In genomic region chr11:106273311-106273684, GRCm38 (mm10) we compare ENCODE assay signal across 8 mouse cellular contexts. TPM values are rescaled to one million over a fixed set of nuclear protein-coding genes. Genes with fewer than 3 reads are reported as not detected.
A peak's percentile ranks its signal among the peaks of the same experiment; 100 is the strongest.
DNase-seq lines count a peak whose midpoint lies in the region; ATAC-seq and TF ChIP-seq lines count a peak whose summit lies in the region.

No protein-coding gene starts in this region.

- H3K4me3 ChIP-seq in heart, adult 2 months = peak overlapping the region; percentile 94
- H3K4me3 ChIP-seq in C2C12 (ENCODE audit: insufficient read depth, poor library complexity, severe bottlenecking) = peak overlapping the region; percentile 71
- H3K4me3 ChIP-seq in forebrain, embryonic 14.5 days (ENCODE audit: low read depth, low read length) = peak overlapping the region; percentile 96
- H3K4me3 ChIP-seq in liver, embryonic 15.5 days (replicated peaks) = peak overlapping the region; percentile 99

- H3K9me3 ChIP-seq in forebrain, embryonic 14.5 days (replicated peaks; ENCODE audit: control insufficient read depth, low read length) = no peaks in the 10 kb centered on the region
- no peaks in the 10 kb centered on the region for H3K9me3 ChIP-seq in liver, embryonic 15.5 days (replicated peaks)

- no peak for DNase-seq in heart, adult 2 months
- no peak for DNase-seq in heart, postnatal 14 days
- no peak for DNase-seq in forebrain, embryonic 14.5 days (ENCODE audit: low spot score)
- no peak for DNase-seq in ovary, adult 18-20 months (ENCODE audit: low spot score)
- no peak for DNase-seq in frontal cortex, postnatal 10 days (ENCODE audit: low spot score in 2 of 2)
- no peak for DNase-seq in yolk sac, embryonic 10.5 days (ENCODE audit: low spot score)

- TF ChIP-seq POLR2A in heart, adult 2 months (IDR thresholded peaks at IDR 0.05; ENCODE audit: insufficient read depth, low read depth, low read length) = no peak

- H3K79me2 ChIP-seq in heart, adult 2 months (replicated peaks; ENCODE audit: control insufficient read depth, insufficient read depth, low read length) = no peaks in the 10 kb centered on the region; the same call in 1 of the 2 replicates
- peaks cover 43% of the 10 kb centered on the region for H3K79me2 ChIP-seq in C2C12 (ENCODE audit: control insufficient read depth, insufficient read depth)

- peak overlapping the region; percentile 87 for H3K27ac ChIP-seq in heart, adult 2 months
- H3K27ac ChIP-seq in forebrain, embryonic 14.5 days (ENCODE audit: low read depth, low read length) = peak overlapping the region; percentile 33; the same call in 1 of the 2 replicates
- H3K27ac ChIP-seq in liver, embryonic 15.5 days (replicated peaks) = peak overlapping the region; percentile 85

- peak overlapping the region; percentile 64 for H3ac ChIP-seq in C2C12 (ENCODE audit: control insufficient read depth, insufficient read length, low read depth)

- TF ChIP-seq EP300 in heart, adult 2 months (IDR thresholded peaks at IDR 0.05; ENCODE audit: insufficient read depth, low read depth, low read length) = no peak

- no peaks in the 10 kb centered on the region for H3K27me3 ChIP-seq in heart, adult 2 months (ENCODE audit: control insufficient read depth, insufficient read depth, low read length)
- no peaks in the 10 kb centered on the region for H3K27me3 ChIP-seq in C2C12 (ENCODE audit: control insufficient read depth, insufficient read depth, insufficient read length)
- H3K27me3 ChIP-seq in forebrain, embryonic 14.5 days (replicated peaks; ENCODE audit: control insufficient read depth, insufficient read depth, low read length) = no peaks in the 10 kb centered on the region
- H3K27me3 ChIP-seq in liver, embryonic 15.5 days = no peaks in the 10 kb centered on the region; the same call in 1 of the 2 replicates

- H3K36me3 ChIP-seq in heart, adult 2 months (ENCODE audit: control insufficient read depth, insufficient read depth, low read length) = peaks cover 8% of the 10 kb centered on the region; the same call in 1 of the 2 replicates
- H3K36me3 ChIP-seq in C2C12 (ENCODE audit: control insufficient read depth, insufficient read depth) = peaks cover 5% of the 10 kb centered on the region
- H3K36me3 ChIP-seq in forebrain, embryonic 14.5 days (ENCODE audit: control insufficient read depth, insufficient read depth, low read length) = no peaks in the 10 kb centered on the region
- H3K36me3 ChIP-seq in liver, embryonic 15.5 days (replicated peaks) = peaks cover 4% of the 10 kb centered on the region; the same call in 1 of the 2 replicates

- peaks cover 30% of the 10 kb centered on the region for H3K79me3 ChIP-seq in C2C12 (ENCODE audit: low read depth)

- ATAC-seq in forebrain, embryonic 14.5 days = peak; percentile 27
- peak; percentile 8; the same call in 1 of the 2 replicates for ATAC-seq in liver, embryonic 15.5 days (ENCODE audit: insufficient read depth)

- H3K9ac ChIP-seq in heart, adult 2 months (ENCODE audit: low read depth, low read length) = peak overlapping the region; percentile 74
- peak overlapping the region; percentile 62 for H3K9ac ChIP-seq in forebrain, embryonic 14.5 days (ENCODE audit: low read length)
- H3K9ac ChIP-seq in liver, embryonic 15.5 days = peak overlapping the region; percentile 67

- 10% methylated on average over 16 of the region's 16 CpGs for WGBS in heart, adult 2 months
- 21% methylated on average over 16 of the region's 16 CpGs for WGBS in forebrain, embryonic 14.5 days
- WGBS in liver, embryonic 15.5 days (ENCODE audit: insufficient replicate concordance) = 6% methylated on average over 16 of the region's 16 CpGs

- no peak for TF ChIP-seq CTCF in heart, adult 2 months (IDR thresholded peaks at IDR 0.05)
- TF ChIP-seq CTCF in C2C12 (IDR thresholded peaks at IDR 0.05; ENCODE audit: control insufficient read depth, insufficient read depth, insufficient read length) = no peak

- peak overlapping the region; percentile 79 for H3K4me2 ChIP-seq in forebrain, embryonic 14.5 days (ENCODE audit: low read length)
- peak overlapping the region; percentile 92 for H3K4me2 ChIP-seq in liver, embryonic 15.5 days

- peaks cover 20% of the 10 kb centered on the region for H3K4me1 ChIP-seq in heart, adult 2 months (ENCODE audit: control insufficient read depth, insufficient read depth, low read length)
- H3K4me1 ChIP-seq in forebrain, embryonic 14.5 days (ENCODE audit: control insufficient read depth, insufficient read depth, low read length) = peaks cover 26% of the 10 kb centered on the region
- peaks cover 54% of the 10 kb centered on the region for H3K4me1 ChIP-seq in liver, embryonic 15.5 days (replicated peaks)

- intact Hi-C loops in heart, adult 2 months (cut with DNase I) = loop anchor here (2.0 to 10.0 kb wide), 3 partner anchors 56 to 512 kb away; partner anchors contain the start of genes Ccdc47, Cep95, Ddx42 and Ddx5
- intact Hi-C loops in heart, postnatal 14 days (cut with DNase I) = loop anchor here (5.0 kb wide), 1 partner anchor 56 kb away; the partner anchor contains the start of genes Ccdc47 and Ddx42

TF ChIP-seq in C2C12, 6 proteins besides CTCF, POLR2A, EP300 and RAD21:
- no peak for TF ChIP-seq FOSL1 (IDR thresholded peaks at IDR 0.05; ENCODE audit: insufficient read depth, low read length, poor library complexity, severe bottlenecking)
- TF ChIP-seq MAX (IDR thresholded peaks at IDR 0.05) = no peak
- TF ChIP-seq MYOG (IDR thresholded peaks at IDR 0.05; ENCODE audit: control insufficient read depth, extremely low read depth, insufficient read length) = no peak
TF ChIP-seq in C2C12: peak in this region for 0.

RNA-seq across cellular contexts. Expression of gene Smarcd2, which starts 0.5 kb away (rescaled TPM):
- total RNA-seq in heart, adult 2 months (2021) = 10 to 100 TPM; 16.6 to 17.2 TPM
- 39.2 and 49.2 TPM in 2 replicates for polyA plus RNA-seq in heart, adult 2 months (2012; rRNA removed)
- 10 to 100 TPM; 28.7 to 30.8 TPM for total RNA-seq in heart, postnatal 14 days (2021)
- 49.5 TPM for polyA plus RNA-seq in C2C12 (2012; fragmentation: generic; extraction: Trizol)
- 11.1 and 11.7 TPM in 2 replicates for polyA plus RNA-seq in forebrain, embryonic 14.5 days (2014; fragmentation: Nextera tagmentation; extraction: Ambion mirVana)
- polyA plus RNA-seq in liver, embryonic 15.5 days (2015; fragmentation: Nextera tagmentation; extraction: Ambion mirVana) = 26.7 and 26.8 TPM in 2 replicates

RNA-seq across cellular contexts. Expression of gene Tcam1, which starts 3.2 kb away (rescaled TPM):
- total RNA-seq in heart, adult 2 months (2021) = not detected
- polyA plus RNA-seq in heart, adult 2 months (2012; rRNA removed) = 0.10 TPM in 1 of 2 replicates, not detected in the other
- under 1 TPM in 1 of 2 experiments, not detected in 1; 0.07 TPM for total RNA-seq in heart, postnatal 14 days (2021)
- 0.15 TPM for polyA plus RNA-seq in C2C12 (2012; fragmentation: generic; extraction: Trizol)
- polyA plus RNA-seq in forebrain, embryonic 14.5 days (2014; fragmentation: Nextera tagmentation; extraction: Ambion mirVana) = 0.05 and 0.22 TPM in 2 replicates
- polyA plus RNA-seq in liver, embryonic 15.5 days (2015; fragmentation: Nextera tagmentation; extraction: Ambion mirVana) = 0.09 and 0.12 TPM in 2 replicates

RNA-seq across cellular contexts. Expression of gene Psmc5, which starts 17.3 kb away (rescaled TPM):
- 100 to 1,000 TPM in 1 of 2 experiments, 10 to 100 TPM in 1; 91.8 to 104 TPM for total RNA-seq in heart, adult 2 months (2021)
- polyA plus RNA-seq in heart, adult 2 months (2012; rRNA removed) = 54.5 and 83.5 TPM in 2 replicates
- total RNA-seq in heart, postnatal 14 days (2021) = 100 to 1,000 TPM in 1 of 2 experiments, 10 to 100 TPM in 1; 99.9 to 105 TPM
- 289 TPM for polyA plus RNA-seq in C2C12 (2012; fragmentation: generic; extraction: Trizol)
- 279 and 286 TPM in 2 replicates for polyA plus RNA-seq in forebrain, embryonic 14.5 days (2014; fragmentation: Nextera tagmentation; extraction: Ambion mirVana)
- 128 and 131 TPM in 2 replicates for polyA plus RNA-seq in liver, embryonic 15.5 days (2015; fragmentation: Nextera tagmentation; extraction: Ambion mirVana)

RNA-seq across cellular contexts. Expression of gene Ftsj3, which starts 17.4 kb away (rescaled TPM):
- total RNA-seq in heart, adult 2 months (2021) = 10 to 100 TPM; 20.2 to 21.6 TPM
- polyA plus RNA-seq in heart, adult 2 months (2012; rRNA removed) = 10.2 and 15.2 TPM in 2 replicates
- 10 to 100 TPM; 19.3 to 21.4 TPM for total RNA-seq in heart, postnatal 14 days (2021)
- 48.7 TPM for polyA plus RNA-seq in C2C12 (2012; fragmentation: generic; extraction: Trizol)
- 34.6 and 35.8 TPM in 2 replicates for polyA plus RNA-seq in forebrain, embryonic 14.5 days (2014; fragmentation: Nextera tagmentation; extraction: Ambion mirVana)
- polyA plus RNA-seq in liver, embryonic 15.5 days (2015; fragmentation: Nextera tagmentation; extraction: Ambion mirVana) = 30.2 and 30.4 TPM in 2 replicates

RNA-seq across cellular contexts. Expression of gene Gh, which starts 28.4 kb away (rescaled TPM):
- total RNA-seq in heart, adult 2 months (2021) = not detected
- polyA plus RNA-seq in heart, adult 2 months (2012; rRNA removed) = not detected in 2 replicates
- not detected for total RNA-seq in heart, postnatal 14 days (2021)
- not detected for polyA plus RNA-seq in C2C12 (2012; fragmentation: generic; extraction: Trizol)
- polyA plus RNA-seq in forebrain, embryonic 14.5 days (2014; fragmentation: Nextera tagmentation; extraction: Ambion mirVana) = not detected in 2 replicates
- not detected in 2 replicates for polyA plus RNA-seq in liver, embryonic 15.5 days (2015; fragmentation: Nextera tagmentation; extraction: Ambion mirVana)

Comparison
In these comparisons a context has a peak if more than half of its experiments do, and no peak if none do; other contexts are left out.
1. H3K27ac ChIP-seq: peak in every context shown above with its lines; median percentile 87 in heart, adult 2 months; 85 in liver, embryonic 15.5 days; 33 in forebrain, embryonic 14.5 days.